Mouse (Mus musculus) monocyte, adult 5-6 weeks (primary cell): ENCODE results near the gene BC004004. TPM values are rescaled to one million over a fixed set of nuclear protein-coding genes. Genes with fewer than 3 reads are reported as not detected.
A peak's percentile ranks its signal among the peaks of the same experiment; 100 is the strongest.
"Not testable (repeated sequence)": the region's sequence is repeated elsewhere in the genome, so short reads cannot be mapped to it uniquely, and the experiment has no call there.

Source experiments
- ATAC-seq: fragments of 153-309, 156-312 bp; replicated peaks from 2 replicates; pipeline ENCODE4 v1.8.0; 2017; ENCODE audit warnings: mild to moderate bottlenecking; ENCODE audit not compliant: low TSS enrichment, insufficient number of reproducible peaks, severe bottlenecking, poor library complexity, low FRiP score
- total RNA-seq: library from RNA; stranded (forward); fragments of 200-1000, 200-491, 200-594 nt; gene quantifications from 3 replicates; pipeline ENCODE4 v1.2.3, GENCODE M21; 2017

The BC004004 gene
- total RNA-seq: 67.0 to 84.4 TPM (median 75.3 TPM) in 3 replicates

- peak; percentile 90 for ATAC-seq
Observed at GRCm38 (mm10) chr17:29268682-29269348, at the start of gene BC004004. BC004004 (plus strand) TSS chr17:29268788.

- ATAC-seq: no peak
Observed at GRCm38 (mm10) chr17:29220631-29221030, 48.0 kb upstream of the BC004004 start.

GRCm38 (mm10) chr17:29231109-29231508 lies 37.5 kb upstream of the BC004004 start:
- no peak for ATAC-seq

GRCm38 (mm10) chr17:29236111-29236510 lies 32.5 kb upstream of the BC004004 start:
- ATAC-seq: no peak

DNA sequence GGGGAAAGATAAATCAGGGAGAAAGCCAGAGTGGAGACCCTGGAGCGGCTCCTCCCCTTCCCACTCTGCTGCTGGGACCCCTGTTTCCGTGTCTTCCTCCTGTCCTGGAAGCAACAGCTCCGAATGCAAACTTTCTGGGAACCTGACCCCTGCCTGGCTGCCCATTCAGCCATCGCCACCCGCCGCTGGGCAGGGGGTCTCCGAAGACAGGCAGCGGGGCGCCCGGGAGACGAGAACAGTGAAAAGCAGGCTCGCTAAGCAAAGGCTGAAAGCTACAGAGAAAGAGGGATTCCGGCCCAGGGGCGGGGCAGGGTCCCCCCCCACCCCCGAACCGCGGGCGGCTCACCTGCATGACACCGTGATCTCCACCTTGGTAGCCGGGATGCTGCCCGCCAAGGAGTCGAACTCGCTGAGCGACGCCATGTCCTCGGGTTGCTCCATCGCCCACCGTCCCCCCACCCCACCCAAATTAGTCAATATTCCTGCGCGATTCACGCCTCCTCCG lies 31.3 kb upstream of the BC004004 start:
- no peak for ATAC-seq

- ATAC-seq: no peak
Observed at GRCm38 (mm10) chr17:29237772-29238420, 30.7 kb upstream of the BC004004 start, which contains the start of gene Cpne5. Cpne5 (minus strand) TSS chr17:29238167.

GRCm38 (mm10) chr17:29238421-29238945 lies 30.1 kb upstream of the BC004004 start:
- ATAC-seq: no peak

DNA sequence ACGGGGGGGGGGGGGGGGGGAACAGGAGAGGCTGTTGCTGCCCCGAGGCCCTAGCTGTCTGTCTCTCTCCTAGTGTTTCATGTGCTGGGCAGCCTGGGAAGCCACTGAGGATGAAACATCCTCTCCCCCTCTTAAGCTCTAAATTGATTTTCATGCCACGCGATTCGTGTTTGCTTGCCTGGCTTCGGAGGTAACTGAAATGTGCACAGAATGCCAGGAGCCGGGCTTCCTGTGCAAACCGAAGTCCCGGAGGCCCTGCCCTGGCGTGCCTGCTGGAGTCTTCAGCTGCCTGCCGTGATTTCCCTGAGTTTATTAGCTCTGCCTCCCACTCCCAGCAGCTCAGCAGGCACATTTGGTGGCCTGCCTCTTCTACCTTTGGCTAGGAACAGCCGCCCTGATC lies 23.7 kb upstream of the BC004004 start:
- no peak for ATAC-seq

DNA sequence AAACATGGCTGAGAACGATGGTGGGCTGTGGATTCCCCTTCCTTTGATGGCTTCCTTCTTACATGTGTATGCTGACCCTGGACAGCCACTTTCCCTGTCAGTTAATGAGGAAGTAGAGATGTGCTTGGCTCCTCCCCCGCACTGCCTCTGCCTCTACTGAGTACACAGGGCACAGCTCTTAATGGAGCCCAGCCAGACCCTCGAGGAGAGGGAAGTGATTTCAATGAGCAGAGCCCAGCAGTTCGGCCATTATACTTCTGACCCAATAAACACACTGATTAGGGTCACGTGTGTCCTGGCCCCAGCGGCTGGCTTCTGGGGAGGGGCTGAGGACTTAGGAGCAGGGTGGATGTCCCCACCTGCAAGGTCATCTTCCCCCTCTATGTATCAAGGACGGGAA lies 22.9 kb upstream of the BC004004 start:
- ATAC-seq: peak; percentile 51

GRCm38 (mm10) chr17:29246602-29247001 lies 22.0 kb upstream of the BC004004 start:
- 0 out of 2 replicates have a peak, but pooled peaks have one; percentile 52 for ATAC-seq

DNA sequence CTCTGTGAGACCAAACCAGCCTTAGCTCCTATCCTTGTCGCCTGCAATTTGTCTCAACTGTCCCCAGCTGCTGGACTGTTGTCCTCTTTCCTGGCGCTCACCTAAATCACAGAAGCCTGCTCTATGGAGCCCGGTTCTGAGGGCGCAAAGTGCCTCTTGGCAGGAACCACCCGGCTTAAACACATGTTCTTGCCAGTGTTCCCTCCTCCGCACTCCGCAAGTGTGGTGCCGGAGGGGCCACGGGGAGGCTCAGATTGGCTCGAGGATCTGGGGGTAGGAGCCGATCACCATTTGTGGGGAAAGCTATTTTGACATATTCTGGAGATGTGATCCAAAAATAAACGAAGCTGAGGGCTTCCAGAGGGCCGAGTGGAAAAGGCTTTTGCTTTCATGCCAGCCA lies 20.7 kb upstream of the BC004004 start:
- no peak for ATAC-seq

- no peak for ATAC-seq
Observed at GRCm38 (mm10) chr17:29249512-29249911, 19.1 kb upstream of the BC004004 start.

DNA sequence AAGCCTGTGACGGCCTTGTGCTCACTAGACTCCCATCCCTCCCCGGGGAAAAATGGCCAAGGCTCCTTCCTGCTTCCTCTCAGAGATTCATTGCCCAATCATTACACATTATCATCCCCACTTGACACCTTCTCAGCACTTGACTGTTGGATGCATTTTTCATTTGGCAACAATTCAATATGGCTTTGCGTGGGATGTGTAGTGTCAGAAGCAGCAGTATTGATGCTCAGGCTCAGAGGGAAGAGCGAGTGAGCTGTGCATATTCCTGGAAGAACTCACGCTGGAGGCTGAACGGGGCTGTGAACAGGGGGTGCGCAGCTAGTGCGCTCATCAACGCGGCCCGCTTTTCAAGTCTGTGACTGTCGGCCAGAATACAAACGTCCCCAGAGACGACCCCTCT lies 17.6 kb upstream of the BC004004 start:
- not testable (repeated sequence) for ATAC-seq

DNA sequence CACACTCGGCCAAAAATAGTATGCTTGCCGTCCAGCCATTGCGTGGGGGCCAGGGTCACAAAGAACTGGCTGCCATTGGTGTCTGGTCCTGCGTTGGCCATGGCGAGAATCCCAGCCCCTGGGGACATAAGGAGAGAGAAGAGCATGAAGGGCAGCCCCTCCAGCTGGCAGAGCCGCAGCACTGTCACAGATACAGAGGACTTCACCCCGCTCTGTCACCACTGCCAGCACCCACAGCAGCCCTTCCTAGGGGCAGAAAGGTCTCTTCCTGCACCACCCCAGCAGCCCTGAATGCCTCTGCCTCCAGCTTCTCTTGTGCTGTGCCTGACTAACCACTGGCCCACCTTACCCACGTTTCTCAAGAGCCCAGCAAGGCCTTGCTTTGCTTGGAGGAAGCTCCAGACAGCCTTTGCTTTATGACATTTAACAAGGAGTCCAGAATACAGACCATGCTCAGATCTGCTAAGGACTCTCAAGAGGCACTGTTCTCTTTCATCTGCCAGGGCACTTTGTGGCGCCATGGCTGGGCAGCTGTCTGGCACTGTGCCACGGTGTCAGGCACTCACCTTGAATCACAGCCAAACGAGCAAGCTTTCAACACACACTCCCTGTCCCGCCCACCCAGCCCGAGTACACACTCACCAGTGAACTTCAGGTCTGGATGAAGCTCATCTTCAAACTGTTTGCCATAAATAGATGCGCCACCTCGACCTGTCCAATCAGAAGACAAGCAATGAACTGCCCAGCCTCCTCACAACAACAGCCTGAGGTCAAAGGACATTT lies 16.8 kb upstream of the BC004004 start:
- ATAC-seq: no peak

DNA sequence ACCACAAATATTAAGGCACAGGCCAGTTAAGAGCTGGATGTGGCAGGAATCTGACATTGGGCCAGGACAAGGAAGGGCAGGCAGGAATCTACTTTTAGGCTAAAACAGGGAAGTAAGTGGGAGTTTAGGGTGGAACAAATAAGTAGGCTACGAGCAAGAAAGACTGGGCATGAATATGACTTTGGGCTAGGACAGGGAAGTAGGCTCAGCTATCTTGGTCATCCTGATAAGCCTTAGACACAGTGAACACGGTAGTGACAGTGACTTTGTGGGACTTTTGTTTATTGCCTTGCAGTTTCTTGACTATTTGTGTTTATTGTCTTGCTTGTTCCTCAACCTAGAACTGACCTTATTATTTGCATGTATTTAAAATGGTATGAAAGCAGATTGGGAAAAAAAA lies 15.4 kb upstream of the BC004004 start:
- ATAC-seq: no peak

DNA sequence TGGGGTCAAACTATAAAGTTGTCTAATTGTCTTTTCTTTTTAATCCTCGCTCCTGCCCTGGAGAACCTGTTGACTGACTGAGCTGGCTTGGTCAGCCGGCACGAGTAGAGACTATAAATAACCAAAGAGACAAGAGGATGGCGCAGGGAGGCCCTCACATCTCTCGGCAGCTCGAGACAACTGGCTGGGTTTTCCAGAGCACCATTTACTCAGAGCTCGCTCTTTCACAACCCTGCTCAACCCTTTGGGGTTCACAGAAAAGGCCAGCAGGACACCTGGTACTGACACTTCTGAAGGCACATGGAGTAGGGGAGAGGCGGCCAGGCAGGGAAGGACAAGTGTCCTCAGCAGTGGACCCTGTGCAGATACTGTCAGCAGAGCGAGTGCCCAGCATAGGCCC lies 14.9 kb upstream of the BC004004 start:
- ATAC-seq: no peak

DNA sequence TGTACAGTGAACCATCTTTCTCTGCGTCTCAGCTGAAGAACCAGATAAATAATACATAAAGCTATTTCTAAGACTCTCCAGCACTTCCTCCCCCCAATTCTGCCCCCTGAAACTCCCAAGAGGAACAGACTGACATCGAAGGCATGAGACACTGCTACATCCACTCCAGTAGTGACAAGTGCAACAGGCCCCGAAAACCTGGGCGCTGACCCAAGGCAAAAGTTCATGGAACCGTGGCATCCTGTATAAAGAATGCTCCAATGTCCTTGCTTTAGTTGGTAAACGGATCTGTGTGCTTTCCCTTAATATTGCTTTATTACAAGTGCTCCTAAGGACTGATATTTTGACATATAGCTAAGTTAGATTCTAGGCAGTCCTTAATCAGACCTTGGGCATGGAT lies 13.8 kb upstream of the BC004004 start:
- ATAC-seq: not testable (repeated sequence)

- ATAC-seq: no peak
Observed at GRCm38 (mm10) chr17:29256507-29256906, 12.1 kb upstream of the BC004004 start.

DNA sequence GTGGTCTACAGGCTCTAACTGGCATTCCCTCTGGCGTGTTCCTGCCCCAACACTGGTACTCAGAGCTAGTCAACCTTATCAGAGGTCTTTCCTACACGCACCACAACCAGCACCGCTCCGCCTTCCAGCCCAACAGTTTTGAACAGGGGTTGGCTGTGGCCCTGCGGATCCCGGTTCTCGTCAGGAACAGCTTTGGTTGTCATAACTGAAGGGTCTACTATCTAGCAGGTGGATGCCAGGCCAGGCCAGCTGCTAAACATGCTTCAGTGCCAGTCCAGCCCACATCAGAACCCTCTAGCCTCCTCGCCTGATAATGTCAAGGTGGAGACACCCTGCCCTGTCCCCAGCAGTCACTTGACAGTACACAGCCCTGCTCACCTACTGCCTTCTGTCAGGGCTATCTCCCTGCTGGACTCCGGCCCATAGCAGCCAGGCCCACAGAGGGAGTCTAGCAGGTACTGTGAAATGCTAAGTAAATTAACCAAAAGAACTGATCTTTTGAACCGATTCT lies 11.5 kb upstream of the BC004004 start:
- no peak for ATAC-seq
